Mouse (Mus musculus): ENCODE results near the gene Rln3. TPM values are rescaled to one million over a fixed set of nuclear protein-coding genes. Genes with fewer than 3 reads are reported as not detected.

The Rln3 gene
- polyA plus RNA-seq, 2 experiments from 2014 or later: 45.1 to 59.1 TPM

GRCm38 (mm10) chr8:84065037-84065436, 20.2 kb upstream of the Rln3 start, which contains the start of gene Gm10643:
Gm10643 (minus strand) TSS chr8:84065137.
- ATAC-seq: no peak

GRCm38 (mm10) chr8:84063861-84064610, 19.2 kb upstream of the Rln3 start:
- peak; percentile 26 for ATAC-seq

- no peak for ATAC-seq
Measured at GRCm38 (mm10) chr8:84060245-84060644, 15.4 kb upstream of the Rln3 start.

- no peak for ATAC-seq
Measured at GRCm38 (mm10) chr8:84059226-84059625, 14.4 kb upstream of the Rln3 start.

GRCm38 (mm10) chr8:84057827-84058226, 13.0 kb upstream of the Rln3 start:
- ATAC-seq: no peak

- ATAC-seq: no peak
Measured at GRCm38 (mm10) chr8:84053229-84053628, 8.4 kb upstream of the Rln3 start.

GRCm38 (mm10) chr8:84052746-84053145, 7.9 kb upstream of the Rln3 start:
- no peak for ATAC-seq

GRCm38 (mm10) chr8:84048171-84048570, 3.4 kb upstream of the Rln3 start:
- no peak for ATAC-seq

- no peak for ATAC-seq
Measured at GRCm38 (mm10) chr8:84046505-84046904, 1.7 kb upstream of the Rln3 start.

- ATAC-seq: no peak
Measured at GRCm38 (mm10) chr8:84044103-84044502, 697 bp downstream of the Rln3 start.

- no peak for ATAC-seq
Measured at GRCm38 (mm10) chr8:84042948-84043342, 1.9 kb downstream of the Rln3 start.

GRCm38 (mm10) chr8:84042066-84042947, 2.5 kb downstream of the Rln3 start, which contains the start of gene Il27ra:
Il27ra (minus strand) TSS chr8:84042589.
- peak; percentile 87 for ATAC-seq

GRCm38 (mm10) chr8:84039050-84039449, 5.8 kb downstream of the Rln3 start:
- ATAC-seq: no peak

GRCm38 (mm10) chr8:84038015-84038414, 6.8 kb downstream of the Rln3 start:
- no peak for ATAC-seq

GRCm38 (mm10) chr8:84032777-84033176, 12.0 kb downstream of the Rln3 start:
- ATAC-seq: no peak

- ATAC-seq: no peak
Measured at GRCm38 (mm10) chr8:84029272-84029671, 15.5 kb downstream of the Rln3 start.

- ATAC-seq: peak; percentile 43
Measured at GRCm38 (mm10) chr8:84027449-84027848, 17.4 kb downstream of the Rln3 start.

GRCm38 (mm10) chr8:84025863-84026262, 18.9 kb downstream of the Rln3 start:
- ATAC-seq: peak; percentile 42

GRCm38 (mm10) chr8:84024171-84024570, 20.6 kb downstream of the Rln3 start:
- no peak for ATAC-seq

- no peak for ATAC-seq
Measured at GRCm38 (mm10) chr8:84023631-84024030, 21.2 kb downstream of the Rln3 start.

- no peak for ATAC-seq
Measured at GRCm38 (mm10) chr8:84023085-84023484, 21.7 kb downstream of the Rln3 start.

GRCm38 (mm10) chr8:84021569-84021968, 23.2 kb downstream of the Rln3 start:
- ATAC-seq: no peak

GRCm38 (mm10) chr8:84021096-84021495, 23.7 kb downstream of the Rln3 start, which contains the start of gene Palm3:
Palm3 (plus strand) TSS chr8:84021471.
- no peak for ATAC-seq

- ATAC-seq: peak; percentile 36
Measured at GRCm38 (mm10) chr8:84019738-84020137, 25.1 kb downstream of the Rln3 start.

Measured in CD4-positive, CD25-positive, alpha-beta regulatory T cell, adult 4 months (primary cell).